Mouse (Mus musculus) midbrain, embryonic 16.5 days (tissue): ENCODE measurements around the gene Phf12. TPM values are rescaled to one million over a fixed set of nuclear protein-coding genes. Genes with fewer than 3 reads are reported as not detected.

ENCODE experiments used
- ATAC-seq: fragments of 200-750 bp; cut with Nextera tagmentation; 2 replicates; pipeline ENCODE4 v1.8.0; 2017; ENCODE audit warnings: moderate TSS enrichment
- H3K27ac ChIP-seq: fragments of 300-500 bp; sonication (generic); 2 replicates; pipeline ENCODE4 v1.5.1; 2014; ENCODE audit warnings: mild to moderate bottlenecking, low read length, mixed read lengths
- H3K27me3 ChIP-seq: fragments of 300-500 bp; sonication (generic); 2 replicates; pipeline ENCODE4 v1.6.1; 2014; ENCODE audit warnings: low read depth, low read length, mixed read lengths; ENCODE audit not compliant: control insufficient read depth, insufficient read depth
- H3K36me3 ChIP-seq: fragments of 300-500 bp; sonication (generic); 2 replicates; pipeline ENCODE4 v1.6.1; 2014; ENCODE audit warnings: mild to moderate bottlenecking, low read length, moderate library complexity, mixed read lengths; ENCODE audit not compliant: control insufficient read depth, insufficient read depth
- H3K4me1 ChIP-seq: fragments of 300-500 bp; sonication (generic); 2 replicates; pipeline ENCODE4 v1.6.1; 2014; ENCODE audit warnings: mild to moderate bottlenecking, low read length, mixed read lengths; ENCODE audit not compliant: control insufficient read depth, insufficient read depth
- H3K4me2 ChIP-seq: fragments of 300-500 bp; sonication (generic); 2 replicates; pipeline ENCODE4 v1.6.1; 2014; ENCODE audit warnings: mild to moderate bottlenecking, low read length, mixed read lengths
- H3K4me3 ChIP-seq: fragments of 300-500 bp; sonication (generic); 2 replicates; pipeline ENCODE4 v1.5.1; 2014; ENCODE audit warnings: low read depth, mild to moderate bottlenecking, low read length, moderate library complexity, mixed read lengths
- H3K9ac ChIP-seq: fragments of 300-500 bp; sonication (generic); 2 replicates; pipeline ENCODE4 v1.6.1; 2014; ENCODE audit warnings: low read depth, low read length, mixed read lengths
- H3K9me3 ChIP-seq: fragments of 300-500 bp; sonication (generic); replicated peaks from 2 replicates; pipeline ENCODE4 v1.6.1; 2014; ENCODE audit warnings: mild to moderate bottlenecking, low read length, mixed read lengths; ENCODE audit not compliant: control insufficient read depth, poor library complexity, severe bottlenecking
- WGBS: fragments of 180-500 bp; shearing (Covaris S2); extraction: QIAGEN DNeasy Blood & Tissue Kit; methylation state at CpG from one replicate; pipeline ENCODE4 v1.1.7; 2014; 5-methylcytosine and 5-hydroxymethylcytosine counted together
- polyA plus RNA-seq: library from polyadenylated mRNA; unstranded; fragments of >200 nt; fragmentation: Nextera tagmentation; extraction: Ambion mirVana; gene quantifications from 2 replicates; pipeline ENCODE4 v1.2.1, GENCODE M21; 2015

The Phf12 gene
- polyA plus RNA-seq, 1 experiment from 2014 or later, result 11.8 TPM

- Histone ChIP-seq H3K4me2 (no peak overlapping the region), H3K4me3 (no peak overlapping the region), H3K4me1 (peaks cover 14% of the 10 kb centered on the region), H3K9me3 (no peaks in the 10 kb centered on the region), H3K36me3 (no peaks in the 10 kb centered on the region; the same call in 1 of the 2 replicates), H3K9ac (no peak overlapping the region), H3K27ac (no peak overlapping the region), H3K27me3 (no peaks in the 10 kb centered on the region)
- WGBS, result 93% methylated on average over 13 of the region's 13 CpGs
- no peak for ATAC-seq
These were observed 6.6 kb downstream of the Phf12 start for GRCm38 (mm10) chr11:77989071-77989690.

GRCm38 (mm10) chr11:77995556-77995955 is 13.0 kb downstream of the Phf12 start:
- WGBS, result 83% methylated on average over 1 of the region's 1 CpGs
- no peak overlapping the region for H3K27ac ChIP-seq

GRCm38 (mm10) chr11:78006446-78006845 is 23.9 kb downstream of the Phf12 start:
- ATAC-seq, result no peak
- 96% methylated on average over 5 of the region's 5 CpGs for WGBS
- no peak overlapping the region for H3K27ac ChIP-seq
- no peaks in the 10 kb centered on the region for H3K27me3 ChIP-seq
- H3K9me3 ChIP-seq, result no peaks in the 10 kb centered on the region
- no peak overlapping the region for H3K9ac ChIP-seq
- H3K4me3 ChIP-seq, result no peak overlapping the region
- H3K4me2 ChIP-seq, result no peak overlapping the region
- H3K36me3 ChIP-seq, result peaks cover 32% of the 10 kb centered on the region
- peaks cover 2% of the 10 kb centered on the region; the same call in 1 of the 2 replicates for H3K4me1 ChIP-seq

More at GRCm38 (mm10) chr11:77995556-77995955, 13.0 kb downstream of the Phf12 start:
- no peaks in the 10 kb centered on the region for H3K36me3 ChIP-seq
- H3K4me1 ChIP-seq, result no peaks in the 10 kb centered on the region
- no peak overlapping the region for H3K4me3 ChIP-seq
- H3K27me3 ChIP-seq, result no peaks in the 10 kb centered on the region
- H3K4me2 ChIP-seq, result no peak overlapping the region
- no peaks in the 10 kb centered on the region for H3K9me3 ChIP-seq
- ATAC-seq, result no peak
- no peak overlapping the region for H3K9ac ChIP-seq

- Histone ChIP-seq H3K9ac (no peak overlapping the region), H3K4me1 (no peaks in the 10 kb centered on the region), H3K27me3 (no peaks in the 10 kb centered on the region), H3K27ac (no peak overlapping the region), H3K9me3 (no peaks in the 10 kb centered on the region), H3K36me3 (peaks cover 41% of the 10 kb centered on the region), H3K4me3 (no peak overlapping the region), H3K4me2 (no peak overlapping the region)
- ATAC-seq, result 0 out of 2 replicates have a peak, but pooled peaks have one; percentile 66
- WGBS, result 23% methylated on average over 4 of the region's 4 CpGs
These were observed 37.1 kb downstream of the Phf12 start for GRCm38 (mm10) chr11:78019676-78020075.

- WGBS, result 84% methylated on average over 8 of the region's 8 CpGs
- Histone ChIP-seq H3K4me2 (no peak overlapping the region), H3K27ac (no peak overlapping the region), H3K27me3 (no peaks in the 10 kb centered on the region), H3K9ac (no peak overlapping the region), H3K4me1 (no peaks in the 10 kb centered on the region), H3K4me3 (no peak overlapping the region), H3K36me3 (peaks cover 52% of the 10 kb centered on the region), H3K9me3 (no peaks in the 10 kb centered on the region)
- ATAC-seq, result no peak
These were observed 41.1 kb downstream of the Phf12 start for GRCm38 (mm10) chr11:78023607-78024006.

- H3K27me3 ChIP-seq, result no peaks in the 10 kb centered on the region
- H3K36me3 ChIP-seq, result peaks cover 40% of the 10 kb centered on the region
- no peak overlapping the region for H3K9ac ChIP-seq
- no peak overlapping the region for H3K4me2 ChIP-seq
- H3K4me3 ChIP-seq, result no peak overlapping the region
- ATAC-seq, result no peak
- WGBS, result 94% methylated on average over 8 of the region's 8 CpGs
- H3K4me1 ChIP-seq, result peaks cover 18% of the 10 kb centered on the region
- no peak overlapping the region for H3K27ac ChIP-seq
- no peaks in the 10 kb centered on the region for H3K9me3 ChIP-seq
These were observed 46.7 kb downstream of the Phf12 start for GRCm38 (mm10) chr11:78029240-78029639.

GRCm38 (mm10) chr11:78030600-78030999 is 48.0 kb downstream of the Phf12 start:
- ATAC-seq, result no peak
- Histone ChIP-seq H3K4me3 (no peak overlapping the region), H3K4me1 (peaks cover 21% of the 10 kb centered on the region), H3K27me3 (no peaks in the 10 kb centered on the region), H3K9me3 (no peaks in the 10 kb centered on the region), H3K27ac (no peak overlapping the region), H3K36me3 (peaks cover 33% of the 10 kb centered on the region), H3K9ac (no peak overlapping the region), H3K4me2 (no peak overlapping the region)
- WGBS, result 79% methylated on average over 2 of the region's 2 CpGs

- H3K4me2 ChIP-seq, result peak overlapping the region; percentile 74
- peak overlapping the region; percentile 96; the same call in 1 of the 2 replicates for H3K27ac ChIP-seq
- no peaks in the 10 kb centered on the region for H3K9me3 ChIP-seq
- H3K36me3 ChIP-seq, result peaks cover 33% of the 10 kb centered on the region
- WGBS, result 47% methylated on average over 6 of the region's 6 CpGs
- H3K4me3 ChIP-seq, result peak overlapping the region; percentile 61
- no peaks in the 10 kb centered on the region for H3K27me3 ChIP-seq
- no peak overlapping the region for H3K9ac ChIP-seq
- ATAC-seq, result no peak
- H3K4me1 ChIP-seq, result peaks cover 21% of the 10 kb centered on the region
These were observed 48.8 kb downstream of the Phf12 start for GRCm38 (mm10) chr11:78031389-78031788.

GRCm38 (mm10) chr11:78031947-78032808 is 49.6 kb downstream of the Phf12 start, which contains the start of gene Dhrs13:
Dhrs13 (plus strand) TSS chr11:78032280.
- H3K27me3 ChIP-seq, result no peaks in the 10 kb centered on the region
- peak within 1 kb of the TSS; percentile 96 for H3K27ac ChIP-seq
- peak within 1 kb of the TSS; percentile 93 for H3K9ac ChIP-seq
- WGBS, result under 1% methylated on average over 90 of the region's 96 CpGs
- peaks cover 22% of the 10 kb centered on the region for H3K4me1 ChIP-seq
- no peaks in the 10 kb centered on the region for H3K9me3 ChIP-seq
- ATAC-seq, result peak; percentile 90
- H3K36me3 ChIP-seq, result peaks cover 25% of the 10 kb centered on the region
- H3K4me2 ChIP-seq, result peak within 1 kb of the TSS; percentile 74
- H3K4me3 ChIP-seq, result peak within 1 kb of the TSS; percentile 61
